Mouse (Mus musculus) lung, adult 2 months (tissue): Measurements from ENCODE around the gene Ntn1.

Source experiments
- CTCF ChIP-seq: fragments of 200-500 bp; IDR thresholded peaks from 2 replicates; pipeline ENCODE4 v1.5.1; 2011; ENCODE audit warnings: mild to moderate bottlenecking, low read length, control low read depth; ENCODE audit not compliant: insufficient read depth
- POLR2A ChIP-seq: fragments of 200-500 bp; IDR thresholded peaks from 2 replicates; pipeline ENCODE4 v1.6.1; 2011; ENCODE audit warnings: low read depth, mild to moderate bottlenecking, control low read depth, low read length, borderline replicate concordance; ENCODE audit errors: extremely low read depth

GRCm38 (mm10) chr11:68302323-68302722 is 98.3 kb downstream of the Ntn1 start:
- no peak for TF ChIP-seq CTCF
- no peak for TF ChIP-seq POLR2A
